Mouse (Mus musculus) frontal cortex, postnatal 25 days (tissue): ENCODE measurements around the gene Gm8180.
A peak's percentile ranks its signal among the peaks of the same experiment; 100 is the strongest.
"Not testable (repeated sequence)": the region's sequence is repeated elsewhere in the genome, so short reads cannot be mapped to it uniquely, and the experiment has no call there.

ENCODE experiments used
- DNase-seq, 2 experiments: peaks; one replicate each; pipeline ENCODE4 v3.0.0; 2022; ENCODE audit warnings: low spot score in 2 of 2

The Gm8180 gene

DNA sequence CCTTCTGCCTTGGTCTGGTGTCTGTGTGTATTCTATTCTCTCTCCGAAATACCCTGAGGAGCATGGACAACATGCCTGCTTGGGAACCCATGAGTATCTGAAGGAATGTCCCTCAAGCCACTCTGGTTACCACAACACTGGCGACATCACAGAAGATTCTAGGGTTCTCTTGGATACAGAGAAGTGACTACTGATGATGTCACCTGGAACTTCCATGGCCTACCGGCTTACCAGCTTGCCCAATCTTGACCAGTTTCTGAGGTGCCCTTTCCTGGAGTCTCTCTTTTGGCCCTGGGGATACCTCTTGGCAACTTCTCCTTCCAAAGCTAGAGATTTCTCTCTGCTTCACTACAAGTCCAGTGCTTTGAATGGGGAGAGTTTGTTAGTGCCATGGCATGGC lies at the start of gene Gm8180:
Gm8180 (minus strand) TSS at position 101 of the 400 bp plus-strand sequence.
- DNase-seq: not testable (repeated sequence)

DNA sequence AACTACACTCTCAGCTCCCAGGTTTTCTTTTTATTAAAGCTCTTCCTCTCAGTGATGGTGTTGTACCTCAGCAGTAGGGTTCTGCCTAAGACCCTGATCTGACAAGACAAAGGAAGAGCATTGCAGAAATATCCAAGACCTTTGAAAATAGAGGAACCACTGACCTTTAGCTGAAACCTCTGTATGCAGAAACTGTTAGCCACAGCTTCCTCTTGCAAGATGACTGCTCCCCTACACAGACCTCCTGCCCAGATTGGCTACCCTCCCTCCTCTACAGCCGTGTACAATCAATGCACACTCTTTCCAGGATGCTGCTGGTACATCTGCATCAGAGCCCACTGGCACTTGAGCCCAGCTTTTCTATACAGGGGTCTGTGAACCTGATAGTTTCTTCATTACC lies 45.8 kb upstream of the Gm8180 start:
- not testable (repeated sequence) for DNase-seq

DNA sequence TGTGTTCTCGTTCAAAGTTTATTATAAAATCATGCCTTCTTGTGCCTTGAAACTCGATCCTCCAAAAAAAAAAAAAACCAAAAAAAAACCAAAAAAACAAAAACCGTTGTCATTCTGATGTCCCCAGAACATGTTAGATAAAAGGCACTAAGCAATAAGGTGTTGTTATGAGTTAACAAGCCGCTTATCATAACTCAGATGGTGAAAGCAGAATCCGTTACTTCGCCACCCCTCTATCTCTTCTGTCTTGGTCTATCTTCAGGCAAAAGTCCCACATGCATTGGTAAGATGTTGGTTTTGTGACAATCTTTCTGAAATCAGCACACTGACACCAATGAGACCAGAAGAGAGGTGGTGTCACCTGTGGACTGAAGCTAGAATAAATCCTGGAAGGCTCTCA lies 39.6 kb upstream of the Gm8180 start:
- DNase-seq: not testable (repeated sequence)

DNA sequence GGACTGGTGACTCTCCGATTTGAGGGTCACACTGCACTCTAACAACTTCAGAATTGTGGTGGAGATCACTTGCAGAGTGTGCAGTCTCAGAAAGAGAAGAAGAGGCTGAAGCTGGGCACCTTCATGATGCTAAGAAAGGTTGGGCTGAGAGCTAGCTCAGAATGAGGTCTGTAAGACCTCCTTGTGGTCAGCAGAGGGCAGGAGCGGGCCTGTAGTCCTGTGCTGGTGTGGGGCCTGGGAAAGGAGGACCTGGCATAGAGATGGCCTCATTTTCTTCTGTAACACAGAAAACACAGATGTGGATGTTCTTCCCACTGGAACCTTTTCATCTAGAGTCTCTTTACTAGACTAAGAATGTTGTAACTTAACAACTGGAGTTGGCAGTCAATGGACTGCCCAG lies 37.3 kb upstream of the Gm8180 start:
- not testable (repeated sequence) for DNase-seq

DNA sequence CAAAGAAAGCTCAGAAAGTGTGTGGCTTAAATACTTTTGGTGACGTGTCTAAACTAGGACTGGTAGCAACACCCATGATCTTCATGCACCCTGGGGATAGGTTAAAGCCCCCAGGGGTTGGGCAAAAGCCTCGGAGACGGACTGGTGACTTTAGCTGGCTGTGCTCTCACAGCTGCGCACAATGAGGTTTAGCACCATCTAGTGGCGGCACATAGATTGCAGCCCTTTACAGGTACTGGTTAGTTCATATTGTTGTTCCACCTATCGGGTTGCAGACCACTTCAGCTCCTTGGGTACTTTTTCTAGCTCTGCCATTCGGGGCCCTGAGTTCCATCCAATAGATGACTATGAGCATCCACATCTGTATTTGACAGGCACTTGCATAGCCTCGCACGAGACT lies 27.9 kb upstream of the Gm8180 start:
- peak; percentile 41 to 49 for DNase-seq

DNA sequence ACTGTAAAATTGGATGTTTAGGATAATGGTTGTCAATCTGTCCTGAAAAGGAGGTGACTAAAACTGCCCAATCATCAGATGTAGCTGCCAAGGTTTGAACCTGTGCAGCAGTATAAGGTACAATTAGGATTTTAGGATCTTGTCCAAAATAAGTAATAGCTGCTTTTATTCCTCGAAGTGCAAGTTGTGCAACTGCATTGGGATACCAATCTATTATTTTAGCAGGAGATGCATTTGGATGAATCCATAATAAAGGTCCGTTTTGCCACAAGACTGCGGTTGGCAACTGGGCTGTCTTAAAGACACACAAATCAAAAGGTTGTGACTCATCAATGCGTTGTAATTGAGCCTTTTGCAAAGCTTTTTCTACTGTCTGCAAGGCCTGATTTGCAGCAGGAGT lies 23.6 kb upstream of the Gm8180 start:
- DNase-seq: not testable (repeated sequence)

DNA sequence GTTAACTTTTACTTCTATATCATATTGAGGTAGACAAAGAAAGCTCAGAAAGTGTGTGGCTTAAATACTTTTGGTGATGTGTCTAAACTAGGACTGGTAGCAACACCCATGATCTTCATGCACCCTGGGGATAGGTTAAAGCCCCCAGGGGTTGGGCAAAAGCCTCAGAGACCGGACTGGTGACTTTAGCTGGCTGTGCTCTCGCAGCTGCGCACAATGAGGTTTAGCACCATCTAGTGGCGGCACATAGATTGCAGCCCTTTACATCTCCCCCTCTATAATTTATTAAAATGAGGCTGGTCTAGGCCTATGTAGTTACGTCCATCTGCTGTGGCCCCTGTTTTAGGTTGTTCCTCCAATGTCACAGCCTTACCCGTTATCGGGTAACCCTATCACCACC lies 19.9 kb upstream of the Gm8180 start:
- not testable (repeated sequence) for DNase-seq

DNA sequence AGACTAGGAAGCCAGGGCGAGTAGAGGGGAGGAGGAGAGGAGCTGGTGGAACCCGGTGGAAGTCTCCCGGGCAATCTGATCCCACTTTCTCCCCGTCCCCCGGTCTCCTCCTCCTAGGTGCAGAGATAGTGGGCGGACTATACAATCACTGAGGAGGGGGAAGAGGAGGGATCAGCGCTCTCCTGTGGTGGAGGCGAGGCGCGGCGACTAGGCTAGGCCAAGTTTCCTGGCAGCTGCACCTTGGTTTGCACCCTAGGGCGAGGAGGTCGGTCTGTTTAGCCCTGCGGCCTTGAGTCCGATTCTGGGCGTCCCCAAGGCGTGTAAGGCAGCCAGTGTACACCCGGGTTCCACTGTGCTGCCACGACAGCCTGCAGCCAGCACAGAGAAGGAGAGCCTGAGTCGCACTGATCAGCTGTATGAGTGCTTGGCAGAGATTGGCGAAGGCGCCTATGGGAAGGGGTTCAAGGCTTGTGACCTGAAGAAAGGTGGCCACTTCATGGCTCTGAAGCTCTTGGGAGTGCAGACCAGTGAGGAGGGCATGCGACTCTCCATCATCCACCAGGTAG lies 12.4 kb upstream of the Gm8180 start:
- DNase-seq: not testable (repeated sequence)

DNA sequence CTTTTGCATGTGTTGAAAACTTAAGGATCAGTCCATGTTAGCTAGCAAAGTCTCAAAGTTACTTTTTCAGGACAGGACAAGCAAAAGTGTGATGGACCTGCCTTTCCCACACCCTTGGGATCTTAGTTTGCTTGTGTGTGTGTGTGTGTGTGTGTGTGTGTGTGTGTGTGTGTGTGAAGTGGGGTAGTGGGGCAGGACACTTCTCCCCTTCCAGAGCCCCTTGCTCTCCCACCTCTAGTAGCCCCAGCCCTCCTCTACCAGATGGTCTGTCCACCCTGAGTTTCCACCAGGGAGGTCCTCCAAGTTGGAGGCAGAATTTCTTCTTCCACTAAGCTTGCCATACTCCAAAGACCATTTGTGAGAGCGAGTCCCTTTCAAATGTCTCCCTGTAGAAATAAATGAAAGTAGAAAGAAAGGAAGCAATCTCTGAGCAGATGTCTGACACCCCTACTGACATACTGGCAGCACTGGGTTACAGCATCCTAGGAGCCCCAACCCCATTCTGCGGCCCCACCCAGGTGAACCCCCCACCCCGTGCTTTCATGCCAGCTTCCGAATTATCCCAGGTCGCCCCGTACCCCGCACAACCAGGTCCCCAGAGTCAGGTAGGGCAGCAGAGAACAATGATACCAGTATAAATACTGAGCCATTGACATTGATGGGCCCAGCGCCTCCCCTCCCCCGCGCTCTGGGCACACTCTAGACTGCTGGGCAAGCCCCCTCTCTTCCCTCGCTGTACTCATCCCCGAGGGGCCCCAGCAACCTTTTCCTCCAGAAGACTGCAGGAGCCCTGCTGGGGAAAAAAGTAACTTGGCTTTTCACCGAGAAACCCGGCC lies 11.7 kb upstream of the Gm8180 start:
- DNase-seq: no peak

DNA sequence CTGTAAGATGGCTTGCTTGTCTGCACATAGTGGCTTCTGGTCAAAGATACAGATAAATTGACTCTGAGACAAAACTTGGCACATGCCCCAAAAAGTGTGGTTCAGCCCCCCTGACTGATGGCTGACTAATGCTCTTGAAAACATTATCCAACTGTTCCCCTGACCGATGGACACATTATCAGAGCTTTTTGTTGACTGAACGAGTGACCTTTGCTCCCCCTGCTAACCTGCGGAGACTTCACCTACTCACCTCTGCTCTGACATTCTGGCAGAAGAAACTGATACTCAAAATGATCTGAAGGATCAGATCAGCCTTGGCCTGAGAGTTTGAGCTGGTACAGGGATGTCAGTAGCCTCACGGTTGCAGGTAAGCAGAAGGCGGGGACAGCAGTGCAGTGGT lies 9.3 kb upstream of the Gm8180 start:
- DNase-seq: not testable (repeated sequence)

DNA sequence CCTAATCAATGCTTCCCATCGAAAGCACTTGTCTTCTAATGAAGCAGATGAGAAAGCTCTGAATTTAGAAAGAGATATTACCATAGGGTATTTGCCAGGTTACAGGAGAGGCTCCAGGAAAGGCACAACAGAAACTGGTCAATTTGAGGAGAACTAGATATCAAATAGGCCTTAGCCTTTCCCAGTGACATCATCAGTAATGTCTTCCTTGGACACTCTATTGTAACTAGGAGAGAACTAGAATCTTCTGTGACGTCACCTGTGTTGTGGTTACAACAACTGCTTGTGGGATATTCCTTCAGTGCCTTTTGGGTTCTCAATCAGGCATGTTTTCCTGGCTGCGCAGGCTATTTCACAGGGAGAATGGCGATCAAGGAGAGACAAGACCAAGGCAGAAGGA lies 37.0 kb downstream of the Gm8180 start, which contains the start of gene Gm6526:
Gm6526 (plus strand) TSS at position 301 of the 400 bp plus-strand sequence.
- DNase-seq: not testable (repeated sequence)
